Mouse (Mus musculus) C2C12 (cell line): ENCODE measurements around the gene Ppfia3.

Experiments
- CEBPB ChIP-seq: IDR thresholded peaks from one replicate; pipeline ENCODE4 v1.6.1; 2011; ENCODE audit warnings: low read depth, mild to moderate bottlenecking, control low read depth, moderate library complexity
- CTCF ChIP-seq: IDR thresholded peaks from one replicate; pipeline ENCODE4 v1.5.1; 2011; ENCODE audit not compliant: control insufficient read depth, insufficient read depth, insufficient read length
- MAX ChIP-seq: IDR thresholded peaks from one replicate; pipeline ENCODE4 v1.6.1; 2011; ENCODE audit warnings: mild to moderate bottlenecking, control low read depth
- MYOD1 ChIP-seq: IDR thresholded peaks from one replicate; pipeline ENCODE4 v1.6.1; 2011; ENCODE audit warnings: low read depth; ENCODE audit not compliant: control insufficient read depth, insufficient read length
- USF1 ChIP-seq: IDR thresholded peaks from one replicate; pipeline ENCODE4 v1.6.1; 2011; ENCODE audit warnings: low read depth, mild to moderate bottlenecking, control low read depth, moderate library complexity

- no peak for TF ChIP-seq CEBPB
- TF ChIP-seq MAX = no peak
- TF ChIP-seq CTCF = no peak
- no peak for TF ChIP-seq MYOD1
- no peak for TF ChIP-seq USF1
Measured at GRCm38 (mm10) chr7:45361243-45361804, 5.5 kb downstream of the Ppfia3 start.
